Mouse (Mus musculus) mature B cell (primary cell): ENCODE measurements around the gene Lrrc2.

Source experiments
- in situ Hi-C: fragments of 300-500 bp; cut with MboI; formaldehyde crosslinking; loops from 2 replicates; pipeline ENCODE4 v1.14.3; 2019

The Lrrc2 gene

DNA sequence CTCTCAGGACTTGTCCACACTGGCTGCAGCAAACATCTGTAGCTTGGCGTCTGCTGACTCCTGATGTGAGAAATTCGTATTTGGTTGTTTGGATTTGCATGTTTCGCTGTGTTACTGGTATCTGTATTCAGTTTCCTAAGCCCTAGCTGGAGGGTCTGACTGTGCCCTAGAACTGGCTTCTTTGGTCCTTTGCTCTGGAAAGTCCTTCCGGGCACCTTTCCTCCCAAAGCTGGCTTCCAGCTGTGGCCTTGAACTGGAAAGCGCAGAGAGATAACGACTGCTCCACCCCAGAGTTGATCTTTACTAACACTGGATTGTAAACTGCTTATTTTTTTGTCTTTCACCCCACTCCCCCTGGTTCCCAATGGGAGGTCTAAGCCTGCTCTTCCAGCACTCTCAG, 3.4 kb upstream of the Lrrc2 start:
- in situ Hi-C loops = no loop called here

DNA sequence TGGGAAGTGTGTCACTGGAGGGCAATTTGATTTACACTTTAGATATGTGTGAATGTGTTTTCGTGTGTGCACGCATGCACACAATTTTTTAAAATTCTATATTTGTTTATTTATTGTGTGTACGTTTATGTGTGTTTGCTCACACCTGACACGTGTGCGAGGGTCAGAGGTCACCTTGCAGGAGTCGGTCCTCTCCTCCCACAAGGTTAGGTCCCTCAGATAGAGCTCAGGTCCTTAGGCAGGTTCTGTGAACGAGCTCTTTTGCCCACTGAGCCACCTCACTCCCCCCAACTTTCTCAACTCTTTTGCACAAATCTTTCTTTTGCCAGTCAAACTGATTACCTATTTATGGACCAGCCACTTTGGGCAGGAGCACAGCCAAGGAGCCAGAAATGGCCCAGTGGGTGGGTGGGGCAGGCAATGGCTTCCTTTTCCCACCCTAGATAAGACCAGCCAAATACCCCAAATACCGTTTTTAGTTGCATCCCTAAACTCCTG, 2.5 kb upstream of the Lrrc2 start:
- in situ Hi-C loops = no loop called here

DNA sequence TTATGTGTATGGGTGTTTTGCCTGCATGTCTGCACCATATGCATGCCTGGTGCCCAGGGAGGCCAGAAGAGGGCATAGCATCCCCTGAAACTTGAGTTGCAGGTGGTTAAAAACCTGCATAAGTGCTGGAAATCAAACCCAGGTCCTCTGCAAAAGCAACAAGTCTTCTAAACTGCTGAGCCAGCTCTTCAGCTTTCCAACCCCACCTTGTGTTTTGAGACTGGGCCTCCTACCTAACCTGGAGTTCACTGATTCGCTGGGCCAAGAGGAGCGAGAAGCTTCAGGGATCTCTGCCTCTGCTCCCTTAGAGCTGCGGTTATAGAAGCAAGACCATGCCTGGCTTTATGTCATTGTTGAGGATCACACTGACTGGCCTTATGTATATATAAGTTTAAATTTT, 1.2 kb upstream of the Lrrc2 start:
- in situ Hi-C loops = no loop called here

- in situ Hi-C loops = no loop called here
These were observed 521 bp downstream of the Lrrc2 start for GRCm38 (mm10) chr9:110951866-110952265.

GRCm38 (mm10) chr9:110952398-110952797, 1.1 kb downstream of the Lrrc2 start:
- in situ Hi-C loops = no loop called here

- in situ Hi-C loops = no loop called here
These were observed 1.7 kb downstream of the Lrrc2 start for GRCm38 (mm10) chr9:110952931-110953549.

DNA sequence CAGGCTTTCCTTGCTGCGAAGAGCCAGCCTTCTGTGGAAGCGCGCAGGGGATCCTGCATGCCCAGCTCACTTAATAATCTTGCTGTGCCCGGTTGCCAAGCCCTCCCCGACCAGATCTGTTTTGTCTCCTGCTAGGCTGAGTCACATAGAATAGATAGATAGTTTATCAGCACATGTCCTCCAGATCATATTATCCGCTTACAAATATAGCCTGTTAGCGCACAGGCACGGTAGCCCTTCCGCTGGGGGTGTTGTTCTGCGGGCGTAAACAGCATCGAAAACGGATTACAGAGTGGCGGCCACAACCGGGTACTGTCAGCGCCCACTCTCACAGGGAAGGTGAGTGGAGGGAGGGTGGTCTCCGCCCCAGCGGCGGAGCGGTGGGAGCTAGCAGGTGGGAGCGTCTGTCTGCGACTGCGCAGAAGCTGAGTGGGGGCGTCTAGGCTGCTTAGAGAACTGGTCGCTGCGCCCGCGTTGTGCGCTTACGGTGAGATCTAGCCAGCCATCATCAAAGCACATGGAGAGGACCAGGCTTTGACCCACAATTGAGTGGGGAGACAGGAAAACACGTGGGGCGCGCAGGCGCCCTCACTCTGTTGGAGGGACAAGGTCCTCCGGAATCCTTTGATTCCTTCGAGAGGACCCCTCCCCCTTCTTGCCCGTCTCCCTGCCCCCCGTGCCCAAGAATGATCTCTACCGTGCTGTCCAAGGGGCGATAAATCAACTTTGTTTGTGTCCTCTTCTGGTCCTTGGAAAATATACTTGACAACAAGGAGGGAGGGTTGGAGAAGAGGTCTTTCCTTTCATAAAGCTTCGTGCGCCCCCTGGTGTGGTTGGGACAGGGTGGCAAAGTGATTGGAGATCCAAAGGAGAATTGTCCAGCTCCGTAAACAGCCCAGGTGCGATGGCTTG, 2.5 kb downstream of the Lrrc2 start:
- in situ Hi-C loops = no loop called here

DNA sequence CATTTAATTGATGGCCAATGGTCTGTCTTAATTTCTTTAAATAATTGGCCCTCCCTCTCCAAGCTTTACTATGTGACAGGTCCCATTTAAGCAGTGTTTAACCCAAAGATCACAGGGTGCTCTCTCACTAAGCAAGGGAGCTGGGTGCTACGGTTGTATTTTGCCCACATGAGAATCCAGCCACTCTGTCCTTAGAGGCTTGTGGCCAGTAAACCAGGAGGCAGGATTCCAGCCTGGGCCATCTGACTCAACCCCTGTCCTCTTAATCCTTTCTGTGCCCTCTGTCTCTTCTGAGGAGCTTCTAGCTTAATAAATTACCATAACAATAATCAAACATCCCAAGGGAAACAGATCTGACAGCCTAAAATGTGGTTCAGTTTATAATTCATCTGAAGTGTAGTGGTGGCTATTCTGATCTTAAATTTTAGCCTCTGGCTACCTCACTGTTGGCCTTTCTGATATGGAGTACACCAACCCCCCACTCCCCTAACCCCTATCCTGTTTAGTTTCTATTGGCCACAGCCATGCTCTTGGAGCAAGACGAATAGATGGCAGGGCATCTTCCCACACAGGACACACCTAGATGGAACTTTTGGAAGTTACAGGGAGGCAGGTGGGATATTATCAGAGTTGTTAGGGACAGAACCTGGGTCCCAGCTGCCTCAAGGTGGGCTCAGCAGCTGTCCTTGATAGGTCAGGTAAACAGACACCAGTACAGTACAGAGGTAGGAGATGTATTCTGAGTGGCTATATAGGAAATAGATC, 3.5 kb downstream of the Lrrc2 start:
- in situ Hi-C loops = no loop called here

GRCm38 (mm10) chr9:110955962-110956361, 4.6 kb downstream of the Lrrc2 start:
- in situ Hi-C loops = no loop called here

DNA sequence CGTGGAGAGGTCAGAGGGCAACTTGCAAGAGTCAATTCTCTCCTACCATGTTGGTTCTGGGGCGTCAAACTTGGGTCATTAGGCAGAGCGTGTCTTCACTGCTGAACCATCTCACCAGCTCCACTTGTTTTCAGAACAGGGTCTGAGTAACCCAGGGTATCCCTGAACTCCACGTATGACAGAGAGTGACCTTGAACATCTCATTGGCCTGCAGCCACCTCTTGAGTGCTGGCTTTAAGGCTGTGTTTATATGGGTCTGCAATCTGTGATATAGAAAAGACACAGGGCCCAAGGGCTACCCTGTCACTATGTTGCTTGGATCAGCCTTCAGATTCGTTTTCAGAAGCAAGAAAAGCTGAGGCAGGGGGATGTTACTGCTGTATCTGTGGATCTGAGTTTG, 8.3 kb downstream of the Lrrc2 start:
- in situ Hi-C loops = no loop called here

GRCm38 (mm10) chr9:110960230-110961149, 9.1 kb downstream of the Lrrc2 start:
- in situ Hi-C loops = no loop called here

GRCm38 (mm10) chr9:110961386-110961785, 10.0 kb downstream of the Lrrc2 start:
- in situ Hi-C loops = no loop called here

DNA sequence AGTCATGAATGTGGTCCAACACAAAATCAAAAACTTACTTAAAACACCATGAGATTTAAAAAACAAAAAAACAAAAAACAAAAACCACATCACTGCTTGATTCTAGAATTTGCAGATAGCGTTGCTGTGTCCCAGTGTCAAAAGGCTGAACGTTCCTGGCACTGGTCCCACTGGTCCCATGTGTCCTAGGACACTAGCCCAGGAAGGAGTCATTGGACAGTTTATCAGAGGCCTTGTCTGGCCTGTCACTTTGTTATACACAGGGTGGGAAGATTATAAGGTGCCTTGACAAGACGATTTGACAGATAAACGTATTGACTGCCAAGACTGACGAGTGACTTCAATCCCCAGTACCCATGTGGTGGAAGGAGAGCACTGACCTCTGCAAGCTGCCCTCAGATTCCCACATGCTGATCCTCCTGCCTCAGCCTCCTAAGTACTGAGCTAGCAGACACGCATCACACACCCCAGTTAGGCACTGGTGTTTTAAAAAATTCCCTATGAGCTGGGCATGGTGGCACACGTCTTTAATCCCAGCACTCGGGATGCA, 12.3 kb downstream of the Lrrc2 start:
- in situ Hi-C loops = no loop called here

- in situ Hi-C loops = no loop called here
These were observed 13.9 kb downstream of the Lrrc2 start for GRCm38 (mm10) chr9:110965062-110965909.

- in situ Hi-C loops = no loop called here
These were observed 14.5 kb downstream of the Lrrc2 start for GRCm38 (mm10) chr9:110965910-110966231.

DNA sequence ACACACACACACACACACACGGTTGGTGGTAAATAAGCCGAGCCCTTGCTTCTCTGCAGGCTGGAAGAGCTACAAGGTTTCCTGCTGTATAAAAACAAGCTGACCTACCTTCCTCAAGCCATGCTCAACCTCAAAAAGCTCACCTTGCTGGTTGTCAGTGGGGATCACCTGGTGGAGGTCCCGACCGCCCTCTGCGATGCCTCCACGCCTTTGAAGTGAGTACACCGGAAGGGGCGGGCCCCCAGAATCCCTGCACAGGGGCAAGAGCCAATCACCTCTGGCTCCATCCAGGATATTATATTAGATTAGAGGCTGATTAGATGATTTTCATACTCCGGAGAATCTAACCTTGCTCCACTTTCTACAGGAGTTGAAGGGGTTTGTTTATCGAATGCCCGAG, 28.1 kb downstream of the Lrrc2 start:
- in situ Hi-C loops = no loop called here

DNA sequence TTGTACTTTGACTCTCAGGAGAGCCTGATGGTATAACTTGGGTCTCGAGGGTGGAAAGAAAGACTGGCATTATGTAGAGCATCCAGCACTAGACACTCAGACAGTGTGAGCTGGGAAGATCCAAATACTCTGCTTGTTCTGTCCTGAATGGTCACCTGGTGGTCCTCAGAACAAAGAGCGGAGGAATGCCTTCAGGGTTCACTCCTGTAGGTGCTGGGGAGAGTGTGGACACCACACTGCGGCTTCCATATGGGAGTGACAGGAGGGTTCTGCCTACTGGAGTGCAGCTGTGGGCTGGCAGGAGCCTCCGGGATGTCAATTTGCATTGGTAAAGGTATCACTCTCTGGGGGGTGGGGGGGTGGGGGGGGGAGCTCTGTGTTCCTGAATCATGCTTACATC, 31.0 kb downstream of the Lrrc2 start:
- in situ Hi-C loops = no loop called here

DNA sequence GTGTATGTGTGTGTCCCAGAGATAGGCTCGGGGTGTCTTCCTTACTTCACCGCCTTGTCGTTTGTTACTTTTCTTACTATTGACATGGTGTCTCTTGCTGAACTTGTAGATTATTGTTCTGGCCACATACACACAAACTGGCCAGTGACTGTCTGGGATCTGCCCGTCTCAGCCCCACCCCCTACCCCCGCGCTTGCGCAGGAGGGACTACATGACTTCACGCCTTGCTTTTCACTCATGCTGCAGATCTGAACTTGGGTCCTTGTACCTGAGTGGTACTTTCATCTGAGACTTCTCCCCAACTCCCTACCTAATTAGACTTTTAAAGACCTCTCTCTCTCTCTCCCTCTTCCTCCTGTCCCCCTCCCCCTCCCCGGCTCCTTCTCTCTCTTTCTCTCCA, 32.8 kb downstream of the Lrrc2 start:
- in situ Hi-C loops = no loop called here

DNA sequence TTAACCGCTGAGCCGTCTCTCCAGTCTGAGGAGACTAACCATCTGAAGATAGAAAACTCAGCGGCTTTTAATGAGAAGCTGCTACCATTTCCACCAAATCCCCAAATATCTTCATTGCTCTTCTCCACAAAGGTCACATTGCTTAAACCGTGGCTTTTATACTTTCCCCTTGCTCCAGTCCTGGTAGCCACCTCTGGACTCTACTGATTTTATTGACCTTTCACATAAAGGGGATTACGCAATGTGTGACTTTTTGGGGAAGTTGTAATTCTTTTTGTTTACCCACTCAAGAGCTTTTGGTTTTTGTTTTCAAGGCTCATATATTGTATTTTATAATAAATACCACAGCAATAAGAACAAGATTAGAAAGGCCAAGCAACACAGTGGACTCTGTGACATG, 34.2 kb downstream of the Lrrc2 start:
- in situ Hi-C loops = no loop called here

DNA sequence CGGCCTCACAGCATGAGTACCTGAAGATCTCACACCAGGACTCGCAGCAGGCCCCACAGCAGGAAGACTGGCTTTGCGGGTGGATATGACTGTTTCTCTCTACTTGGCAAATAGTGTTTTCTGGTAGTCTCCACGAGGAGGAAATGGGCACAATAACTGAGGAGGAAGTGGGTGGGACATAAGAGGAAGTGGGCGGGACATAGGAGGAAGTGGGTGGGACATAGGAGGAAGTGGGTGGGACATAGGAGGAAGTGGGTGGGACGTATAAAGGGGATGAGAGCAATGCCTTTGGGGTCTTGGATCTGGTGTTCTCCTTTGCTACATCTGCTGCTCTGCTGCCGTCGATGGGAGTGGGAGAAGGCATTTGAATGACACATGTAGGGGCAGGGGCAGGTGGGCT, 34.6 kb downstream of the Lrrc2 start:
- in situ Hi-C loops = no loop called here
